In genomic region chr2:45859901-45860331, GRCm38 (mm10) we compare ENCODE assay signal across 10 mouse cellular contexts.
A peak's percentile ranks its signal among the peaks of the same experiment; 100 is the strongest.
DNase-seq lines count a peak whose midpoint lies in the region; ATAC-seq and TF ChIP-seq lines count a peak whose summit lies in the region.
"Had no signal": no experiment of that assay in that cellular context is flagged by ENCODE, and none has a peak within 500 bp of the region (broad histone marks: within the 10 kb centered on the region; RNA-seq: fewer than 3 reads in every experiment).

No protein-coding gene starts in this region.

- peak; percentile 13 for DNase-seq in adrenal gland, postnatal 10 days
- DNase-seq in adrenal gland, adult 2 months: no peak
- peak; percentile 45 for DNase-seq in liver, adult 2 months (ENCODE audit: extremely low read depth, low read depth, low spot score)
- no peak for DNase-seq in liver, embryonic 11.5 days (ENCODE audit: low spot score)
- DNase-seq in kidney, postnatal 14 days: peak; percentile 64
- no peak for DNase-seq in frontal cortex, postnatal 25 days (ENCODE audit: low spot score in 2 of 2)

- H3K4me3 ChIP-seq in liver, adult 2 months (ENCODE audit: insufficient read depth, low read depth, low read length): no peak overlapping the region
- H3K4me3 ChIP-seq in liver, embryonic 11.5 days (ENCODE audit: low read depth, low read length): no peak overlapping the region
- no peak overlapping the region for H3K4me3 ChIP-seq in forebrain, embryonic 13.5 days

- no peak overlapping the region for H3K9ac ChIP-seq in liver, adult 2 months (ENCODE audit: low read depth, low read length)
- no peak overlapping the region for H3K9ac ChIP-seq in liver, embryonic 11.5 days (ENCODE audit: low read depth, low read length)
- no peak overlapping the region for H3K9ac ChIP-seq in forebrain, embryonic 13.5 days

- no peak for ATAC-seq in liver, embryonic 11.5 days (replicated peaks; ENCODE audit: low FRiP score)
- ATAC-seq in megakaryocyte, adult 5-6 weeks (ENCODE audit: poor library complexity, severe bottlenecking): 0 out of 2 replicates have a peak, but pooled peaks have one; percentile 15
- ATAC-seq in forebrain, embryonic 13.5 days: no peak
- ATAC-seq: forebrain, embryonic 14.5 days had no signal

- no peaks in the 10 kb centered on the region for H3K9me3 ChIP-seq in liver, embryonic 11.5 days (ENCODE audit: control insufficient read depth, low read length)
- H3K9me3 ChIP-seq in forebrain, embryonic 13.5 days (replicated peaks): no peaks in the 10 kb centered on the region

- no peak for TF ChIP-seq CTCF in liver, adult 2 months (IDR thresholded peaks at IDR 0.05; ENCODE audit: low read depth, low read length)

- WGBS in liver, adult 2 months: 40% methylated on average over 4 of the region's 4 CpGs
- 80% methylated on average over 4 of the region's 4 CpGs for WGBS in liver, embryonic 11.5 days
- WGBS in forebrain, embryonic 13.5 days: 77% methylated on average over 4 of the region's 4 CpGs

- no peaks in the 10 kb centered on the region for H3K4me1 ChIP-seq in liver, adult 2 months (ENCODE audit: control insufficient read depth, insufficient read depth, low read length)
- no peaks in the 10 kb centered on the region for H3K4me1 ChIP-seq in liver, embryonic 11.5 days (replicated peaks; ENCODE audit: control insufficient read depth, insufficient read depth, low read length)
- H3K4me1 ChIP-seq in forebrain, embryonic 13.5 days: no peaks in the 10 kb centered on the region

- no peaks in the 10 kb centered on the region for H3K79me2 ChIP-seq in liver, adult 2 months (ENCODE audit: control insufficient read depth, insufficient read depth, low read length)

- H3K27ac ChIP-seq in liver, adult 2 months (replicated peaks; ENCODE audit: insufficient read depth, low read depth, low read length): no peak overlapping the region
- no peak overlapping the region for H3K27ac ChIP-seq in liver, embryonic 11.5 days (ENCODE audit: low read depth, low read length)
- H3K27ac ChIP-seq in forebrain, embryonic 13.5 days: no peak overlapping the region
- H3K27ac ChIP-seq: macrophage had no signal

- H3K27me3 ChIP-seq in liver, adult 2 months (ENCODE audit: control insufficient read depth, insufficient read depth, low read length): no peaks in the 10 kb centered on the region
- no peaks in the 10 kb centered on the region for H3K27me3 ChIP-seq in liver, embryonic 11.5 days (replicated peaks; ENCODE audit: control insufficient read depth, insufficient read depth, low read length)
- H3K27me3 ChIP-seq in forebrain, embryonic 13.5 days: no peaks in the 10 kb centered on the region

- TF ChIP-seq POLR2A in liver, adult 2 months (IDR thresholded peaks at IDR 0.05; ENCODE audit: extremely low read depth, insufficient read depth, low read length): no peak

- no peaks in the 10 kb centered on the region for H3K36me3 ChIP-seq in liver, adult 2 months (ENCODE audit: control insufficient read depth, insufficient read depth, low read length)
- H3K36me3 ChIP-seq in liver, embryonic 11.5 days (ENCODE audit: control insufficient read depth, insufficient read depth, low read length): no peaks in the 10 kb centered on the region
- no peaks in the 10 kb centered on the region for H3K36me3 ChIP-seq in forebrain, embryonic 13.5 days (ENCODE audit: poor library complexity, severe bottlenecking)

- H3K4me2 ChIP-seq in liver, embryonic 11.5 days: no peak overlapping the region
- no peak overlapping the region for H3K4me2 ChIP-seq in forebrain, embryonic 13.5 days

Comparison
In these comparisons a context has a peak if more than half of its experiments do, and no peak if none do; other contexts are left out.
1. DNase-seq: peak in adrenal gland, postnatal 10 days (single experiment), liver, adult 2 months (single experiment) and kidney, postnatal 14 days (single experiment); none in adrenal gland, adult 2 months (single experiment), liver, embryonic 11.5 days (single experiment) and frontal cortex, postnatal 25 days (0 of 2).